Mouse (Mus musculus): ENCODE measurements around the gene Gm28230.
A peak's percentile ranks its signal among the peaks of the same experiment; 100 is the strongest.

Gene Gm28230

DNA sequence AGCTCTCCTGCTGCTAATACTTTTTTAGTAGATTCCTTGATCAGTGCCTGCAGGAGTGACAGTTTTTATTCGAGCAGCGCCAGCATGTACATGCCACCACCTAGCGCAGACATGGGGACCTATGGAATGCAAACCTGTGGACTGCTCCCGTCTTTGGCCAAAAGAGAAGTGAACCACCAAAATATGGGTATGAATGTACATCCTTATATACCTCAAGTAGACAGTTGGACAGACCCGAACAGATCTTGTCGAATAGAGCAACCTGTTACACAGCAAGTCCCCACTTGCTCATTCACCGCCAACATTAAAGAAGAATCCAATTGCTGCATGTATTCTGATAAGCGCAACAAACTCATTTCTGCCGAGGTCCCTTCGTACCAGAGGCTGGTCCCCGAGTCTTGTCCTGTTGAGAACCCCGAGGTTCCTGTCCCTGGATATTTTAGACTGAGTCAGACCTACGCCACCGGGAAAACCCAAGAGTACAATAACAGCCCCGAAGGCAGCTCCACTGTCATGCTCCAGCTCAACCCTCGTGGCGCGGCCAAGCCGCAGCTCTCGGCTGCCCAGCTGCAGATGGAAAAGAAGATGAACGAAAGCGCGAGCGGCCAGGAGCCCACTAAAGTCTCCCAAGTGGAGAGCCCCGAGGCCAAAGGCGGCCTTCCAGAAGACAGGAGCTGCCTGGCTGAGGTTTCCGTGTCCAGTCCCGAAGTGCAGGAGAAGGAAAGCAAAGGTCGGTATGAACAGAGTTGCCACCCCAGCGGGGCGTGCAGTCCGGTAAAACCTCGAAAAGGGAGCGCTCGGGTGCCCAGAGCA is 34.3 kb upstream of the Gm28230 start:
- DNase-seq: no peak

DNA sequence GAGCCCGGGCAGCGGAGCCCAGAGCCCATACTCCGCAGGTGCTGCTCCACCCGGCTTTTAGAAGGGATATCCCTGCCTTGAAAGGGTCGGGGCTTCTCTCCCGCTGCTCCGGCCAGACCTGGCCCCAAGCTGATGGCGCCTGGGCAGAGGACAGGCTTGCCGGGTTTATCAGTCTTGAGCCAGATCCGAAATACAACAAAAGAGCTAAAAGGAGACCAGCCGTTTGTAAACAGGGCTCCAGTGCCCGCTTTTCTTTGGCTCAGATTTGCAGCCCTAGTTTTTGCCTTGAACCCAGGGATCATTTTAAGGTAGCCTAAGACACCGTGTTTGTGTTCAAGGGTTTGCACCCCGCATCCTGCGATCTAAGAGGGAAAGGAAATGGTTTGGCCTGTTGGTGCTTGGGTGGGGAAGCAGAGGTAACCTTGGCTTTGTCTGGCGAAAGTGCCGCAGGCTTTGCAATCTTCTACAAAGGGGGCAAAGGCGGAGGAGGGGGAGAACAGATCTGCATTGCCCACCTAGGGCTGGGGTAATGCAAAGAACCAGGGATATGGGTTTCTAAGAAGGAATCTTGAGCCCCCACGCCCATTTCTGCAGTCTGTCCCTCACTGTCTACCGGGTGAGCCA is 33.6 kb upstream of the Gm28230 start:
- DNase-seq: no peak

DNA sequence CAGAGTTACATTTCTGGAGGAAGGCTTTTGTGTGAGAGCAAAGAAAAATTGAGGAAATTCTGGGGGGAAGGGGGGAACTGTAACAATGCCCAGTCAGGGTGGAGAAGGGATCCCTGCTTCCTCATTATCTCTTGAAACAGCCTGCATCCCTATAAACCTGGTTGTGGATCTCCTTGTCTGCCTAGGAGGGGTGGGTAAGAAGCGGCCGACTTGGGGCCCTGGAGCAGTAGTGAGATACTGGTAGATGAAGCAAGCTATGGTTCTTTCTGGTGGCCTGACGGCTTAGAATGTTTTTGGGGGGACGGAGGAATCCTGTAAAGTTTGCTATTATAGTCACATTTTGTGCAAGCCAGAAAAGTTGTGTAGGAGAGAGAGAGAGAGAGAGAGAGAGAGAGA is 33.1 kb upstream of the Gm28230 start:
- DNase-seq: no peak

DNA sequence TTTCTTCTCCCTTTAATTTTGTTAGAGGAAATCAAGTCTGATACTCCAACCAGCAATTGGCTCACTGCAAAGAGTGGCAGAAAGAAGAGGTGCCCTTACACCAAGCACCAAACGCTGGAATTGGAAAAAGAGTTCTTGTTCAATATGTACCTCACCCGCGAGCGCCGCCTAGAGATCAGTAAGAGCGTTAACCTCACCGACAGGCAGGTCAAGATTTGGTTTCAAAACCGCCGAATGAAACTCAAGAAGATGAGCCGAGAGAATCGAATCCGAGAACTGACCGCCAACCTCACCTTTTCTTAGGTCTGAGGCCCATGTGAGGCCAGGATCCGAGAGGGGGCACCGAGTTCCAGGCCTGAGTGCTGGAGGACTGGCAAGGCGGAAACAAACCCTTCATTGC is 32.5 kb upstream of the Gm28230 start:
- no peak for DNase-seq

DNA sequence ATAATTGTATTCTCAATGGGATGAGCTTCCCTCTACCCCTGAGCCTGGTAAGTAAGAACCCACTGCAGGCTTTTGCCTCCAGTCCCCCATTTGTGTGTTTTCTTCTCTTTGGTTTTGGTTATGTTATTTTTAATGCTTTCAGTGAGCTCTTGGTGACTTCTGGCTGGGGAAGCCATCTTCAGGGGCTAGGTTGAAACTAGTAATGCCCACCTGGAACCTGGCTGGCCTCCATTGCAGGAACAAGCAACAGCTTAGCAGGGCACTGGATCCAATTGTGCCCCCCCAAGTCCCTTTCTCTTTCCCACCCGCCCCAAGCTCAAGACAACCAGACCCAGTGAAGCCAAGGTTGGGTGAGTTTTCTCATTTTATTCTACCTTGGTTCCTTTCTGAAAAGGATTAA is 31.1 kb upstream of the Gm28230 start:
- no peak for DNase-seq

DNA sequence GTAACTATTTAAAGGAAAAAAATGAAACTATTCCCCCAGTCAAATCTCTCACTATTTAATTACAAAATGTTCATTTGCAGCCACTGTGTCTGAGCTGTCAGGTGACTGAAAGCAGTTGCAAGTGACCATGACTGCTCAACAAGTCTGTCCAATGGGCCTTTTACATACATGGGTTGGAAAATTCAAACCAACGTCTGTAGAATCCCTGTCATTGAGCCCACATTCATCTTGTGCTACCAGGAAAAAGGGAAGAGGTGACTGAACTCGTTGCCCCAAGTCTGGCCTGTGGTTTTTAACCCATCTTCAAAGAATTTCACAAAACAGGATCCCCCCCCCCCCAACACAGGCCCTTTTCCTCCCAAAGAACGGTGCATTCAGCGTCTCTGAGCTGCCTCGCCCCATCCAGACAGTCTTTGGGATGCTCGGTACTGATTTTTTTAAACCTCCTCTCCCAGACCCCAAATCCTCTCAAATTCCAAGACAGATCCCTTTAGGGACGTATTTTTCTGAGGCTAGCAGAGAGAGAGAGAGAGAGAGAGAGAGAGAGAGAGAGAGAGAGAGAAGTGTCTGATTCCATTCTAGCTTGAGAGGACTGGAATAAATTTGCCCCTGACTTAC is 30.6 kb upstream of the Gm28230 start:
- DNase-seq: no peak

DNA sequence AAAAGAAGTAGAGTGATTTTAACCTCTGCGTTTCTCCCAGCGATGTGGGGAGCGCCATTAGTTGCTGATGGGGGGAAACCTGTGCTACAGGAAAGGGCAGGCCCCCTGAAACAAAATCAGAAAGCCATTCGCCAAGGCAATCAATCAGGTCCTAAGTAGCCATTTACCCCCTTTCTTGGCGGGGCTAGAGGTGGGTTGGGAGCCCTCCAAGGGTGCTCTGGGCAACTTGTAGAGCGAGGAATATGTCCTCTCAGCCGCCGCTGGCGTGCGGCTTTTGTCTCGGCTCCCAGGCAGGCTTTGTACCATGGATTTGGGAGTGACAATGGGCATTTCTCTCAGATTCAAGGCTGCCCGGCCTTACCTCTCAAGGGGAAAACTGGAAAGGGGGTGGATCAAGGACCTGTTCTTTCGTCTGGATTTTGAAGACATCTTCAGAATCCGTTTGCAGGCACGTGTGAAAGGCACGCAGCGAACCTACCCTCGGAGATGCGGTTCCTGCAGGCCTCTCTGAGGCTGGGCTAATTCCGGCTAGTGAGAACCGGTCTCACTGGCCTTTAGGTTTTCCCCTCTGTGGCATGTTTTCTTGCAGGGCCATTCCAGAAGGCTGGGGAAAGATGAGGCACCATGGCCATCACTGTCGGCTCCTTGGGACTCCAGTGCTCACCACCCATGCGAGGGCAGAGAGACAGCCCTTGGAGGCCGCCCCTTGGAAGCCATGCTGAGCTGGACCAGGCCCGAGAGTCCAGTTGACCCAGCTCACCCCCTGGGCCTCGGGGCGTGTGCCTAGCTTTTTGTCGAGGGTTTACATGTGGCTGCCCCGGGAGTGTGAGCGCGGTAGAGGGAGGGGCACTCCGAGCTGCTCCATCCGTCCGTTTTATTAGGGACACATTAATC is 29.8 kb upstream of the Gm28230 start:
- no peak for DNase-seq

DNA sequence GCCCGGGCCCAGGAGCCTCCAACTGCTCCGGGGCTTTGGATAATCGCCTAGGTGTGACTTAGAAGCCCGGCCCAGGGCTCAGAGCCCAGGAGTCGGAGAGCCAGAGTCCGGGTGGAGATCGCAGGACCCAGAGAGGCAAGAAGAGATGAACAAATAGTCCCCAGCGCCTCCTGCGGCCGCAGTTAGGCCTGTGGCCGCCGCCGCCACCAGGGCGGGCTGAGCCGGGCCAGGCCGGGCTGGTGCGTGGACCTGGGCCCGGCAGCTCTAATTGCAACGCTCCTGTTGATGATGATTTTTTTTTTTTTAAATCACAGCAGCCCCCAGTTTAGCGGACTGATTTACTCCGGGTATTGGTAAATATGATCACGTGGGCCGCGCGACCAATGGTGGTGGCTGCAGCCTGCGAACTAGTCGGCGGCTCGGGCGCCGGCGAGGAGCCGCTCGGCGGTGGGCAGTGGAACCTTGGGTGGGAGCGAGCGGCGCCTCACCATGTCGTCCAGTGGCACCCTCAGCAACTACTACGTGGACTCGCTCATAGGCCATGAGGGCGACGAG is 28.9 kb upstream of the Gm28230 start, which contains the start of gene Hoxd9:
Hoxd9 (plus strand) TSS at position 161 of the 555 bp plus-strand sequence.
- DNase-seq: no peak

DNA sequence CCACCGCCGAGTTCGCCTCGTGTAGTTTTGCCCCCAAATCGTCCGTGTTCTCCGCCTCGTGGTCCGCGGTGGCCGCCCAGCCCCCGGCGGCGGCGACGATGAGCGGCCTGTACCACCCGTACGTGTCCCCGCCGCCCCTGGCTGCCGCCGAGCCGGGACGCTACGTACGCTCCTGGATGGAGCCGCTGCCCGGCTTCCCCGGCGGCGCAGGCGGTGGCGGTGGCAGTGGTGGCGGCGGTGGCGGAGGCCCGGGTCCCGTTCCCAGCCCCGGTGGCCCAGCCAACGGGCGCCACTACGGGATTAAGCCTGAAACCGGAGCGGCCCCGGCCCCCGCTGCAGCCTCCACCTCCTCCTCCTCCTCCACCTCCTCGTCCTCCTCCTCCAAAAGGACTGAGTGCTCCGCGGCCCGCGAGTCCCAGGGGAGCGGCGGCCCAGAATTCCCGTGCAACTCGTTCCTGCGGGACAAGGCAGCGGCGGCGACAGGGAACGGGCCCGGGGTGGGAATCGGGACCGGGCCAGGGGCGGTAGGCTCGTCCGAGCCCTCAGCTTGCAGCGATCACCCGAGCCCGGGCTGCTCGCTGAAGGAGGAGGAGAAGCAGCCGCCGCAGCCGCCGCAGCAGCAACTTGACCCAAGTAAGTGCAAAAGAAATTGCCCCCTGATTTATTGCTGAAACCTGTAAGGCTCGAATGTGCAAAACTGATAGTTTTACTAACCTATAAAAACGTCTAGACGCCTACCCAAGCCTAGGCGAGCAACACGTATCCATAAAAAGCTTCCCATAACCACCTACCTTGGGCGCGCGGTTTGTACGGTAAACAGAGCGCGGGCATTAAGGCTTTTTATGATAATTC is 28.1 kb upstream of the Gm28230 start:
- no peak for DNase-seq

DNA sequence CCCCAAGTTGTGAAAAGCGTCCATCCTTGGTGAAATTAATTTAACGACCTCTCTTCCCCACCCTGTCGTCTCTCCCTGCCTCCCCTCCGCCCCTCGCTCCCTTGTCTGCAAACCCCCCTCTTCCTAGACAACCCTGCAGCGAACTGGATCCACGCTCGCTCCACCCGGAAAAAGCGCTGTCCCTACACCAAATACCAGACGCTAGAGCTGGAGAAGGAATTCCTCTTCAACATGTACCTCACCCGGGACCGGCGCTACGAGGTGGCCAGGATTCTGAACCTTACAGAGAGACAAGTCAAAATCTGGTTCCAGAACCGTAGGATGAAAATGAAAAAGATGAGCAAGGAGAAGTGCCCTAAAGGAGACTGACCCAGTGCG is 27.5 kb upstream of the Gm28230 start:
- DNase-seq: no peak

DNA sequence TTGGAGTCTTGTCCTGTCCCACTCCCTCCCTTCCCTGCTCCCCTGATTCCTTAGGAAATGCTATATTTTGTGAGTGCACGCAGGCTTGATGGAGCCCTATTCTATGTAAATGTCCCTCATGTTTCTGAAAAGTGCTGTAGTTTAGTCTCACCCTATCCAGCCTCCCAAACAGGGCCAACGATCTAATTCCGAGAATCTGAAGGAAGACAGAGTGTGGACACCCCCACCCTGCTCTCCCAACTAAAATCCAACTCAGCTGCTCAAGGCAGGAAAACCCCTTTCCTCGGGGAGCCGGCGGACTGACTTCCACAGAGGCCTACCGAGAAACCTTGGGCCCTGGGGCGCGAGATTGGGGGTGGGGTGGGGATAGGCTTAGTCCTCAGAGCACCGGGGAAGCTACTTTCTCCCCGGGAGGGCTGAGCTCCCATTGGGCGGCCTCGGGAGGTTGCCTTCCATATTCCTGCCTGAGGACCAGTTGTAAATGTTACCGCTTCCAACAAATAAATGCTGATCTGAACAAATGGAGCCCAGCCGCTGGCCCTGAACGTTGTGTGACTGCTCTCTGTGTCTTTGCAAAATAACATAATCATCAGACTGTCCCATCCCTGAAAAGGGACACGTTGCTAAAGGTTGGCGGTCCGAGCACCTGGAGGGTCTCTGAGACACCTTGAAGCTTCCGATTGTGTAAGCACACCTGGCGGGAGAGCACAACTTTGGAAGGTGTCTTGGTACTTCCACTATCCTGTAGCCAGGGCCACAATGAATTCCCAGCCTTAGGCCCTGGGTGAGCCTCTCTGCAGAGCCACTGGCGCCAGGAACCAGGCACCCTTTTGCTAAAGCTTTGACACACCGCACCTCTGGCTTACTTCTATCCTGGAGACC is 26.6 kb upstream of the Gm28230 start:
- no peak for DNase-seq

DNA sequence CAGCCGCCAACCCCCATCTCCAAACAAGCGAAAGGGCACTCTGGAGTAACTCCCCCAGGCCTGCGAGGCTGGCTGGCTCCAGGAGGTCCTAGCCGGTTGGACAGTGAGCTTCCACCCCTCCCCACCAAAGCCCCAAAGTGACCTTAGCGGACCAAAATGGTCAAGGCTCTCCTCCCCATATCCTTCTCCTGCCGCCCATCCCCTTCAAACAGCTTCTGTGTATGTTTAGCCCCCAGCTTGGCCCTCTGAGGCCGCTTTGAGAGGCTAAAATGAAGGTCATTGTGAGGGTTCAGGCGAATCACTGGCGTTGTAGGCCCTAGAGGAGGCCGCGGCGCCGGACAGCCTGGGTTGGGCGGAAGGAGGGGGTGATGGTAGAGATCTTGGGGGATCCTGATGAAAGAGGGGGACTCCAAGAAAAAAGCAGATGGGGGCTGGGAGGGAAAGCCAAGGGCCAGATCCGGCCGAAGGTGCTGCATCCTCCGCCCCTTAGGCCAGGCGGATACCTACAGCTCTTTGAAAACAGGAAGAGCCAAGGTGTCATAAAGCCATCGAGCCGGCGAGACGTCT is 25.9 kb upstream of the Gm28230 start:
- no peak for DNase-seq

DNA sequence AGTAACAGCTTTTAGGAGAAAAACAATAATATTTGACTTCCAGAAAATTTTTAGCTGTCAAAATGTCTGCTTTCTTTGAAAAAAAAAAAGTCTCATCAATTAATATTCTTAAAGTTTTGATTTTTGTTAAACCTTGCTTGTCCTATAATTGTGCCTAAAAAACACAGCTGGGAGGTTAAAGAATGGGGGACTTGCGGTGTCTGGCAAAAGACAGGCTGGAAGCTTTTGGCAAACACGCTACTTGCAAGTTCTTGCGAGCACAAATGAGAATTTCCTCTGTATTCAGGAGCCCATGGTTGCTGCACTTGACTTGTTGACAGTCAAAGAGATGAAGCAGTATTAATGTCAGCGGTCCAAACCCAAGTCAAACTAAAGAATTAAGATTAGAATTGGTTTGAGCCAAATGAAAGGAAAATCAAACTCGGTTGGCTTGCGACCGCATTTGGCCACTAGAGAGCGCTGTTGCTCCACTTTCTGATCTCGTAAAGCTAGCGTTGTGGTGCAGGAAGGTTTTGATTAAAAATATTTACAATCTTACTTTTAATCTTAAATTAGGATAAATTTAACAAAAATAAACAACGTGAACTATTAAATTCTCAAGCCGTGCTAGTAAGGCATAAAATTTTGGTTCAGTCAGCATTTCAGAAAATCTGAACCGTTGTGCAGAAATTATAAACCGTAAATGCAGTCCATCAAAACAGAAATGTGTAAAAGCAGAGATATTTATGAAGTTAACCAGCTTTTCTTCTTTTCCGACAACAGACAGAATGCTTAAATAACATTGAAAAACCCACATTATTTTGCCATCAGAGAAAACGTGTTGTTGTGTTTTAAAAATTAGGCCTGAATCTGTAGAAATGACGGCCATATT is 24.3 kb upstream of the Gm28230 start:
- peak; percentile 81 for DNase-seq

DNA sequence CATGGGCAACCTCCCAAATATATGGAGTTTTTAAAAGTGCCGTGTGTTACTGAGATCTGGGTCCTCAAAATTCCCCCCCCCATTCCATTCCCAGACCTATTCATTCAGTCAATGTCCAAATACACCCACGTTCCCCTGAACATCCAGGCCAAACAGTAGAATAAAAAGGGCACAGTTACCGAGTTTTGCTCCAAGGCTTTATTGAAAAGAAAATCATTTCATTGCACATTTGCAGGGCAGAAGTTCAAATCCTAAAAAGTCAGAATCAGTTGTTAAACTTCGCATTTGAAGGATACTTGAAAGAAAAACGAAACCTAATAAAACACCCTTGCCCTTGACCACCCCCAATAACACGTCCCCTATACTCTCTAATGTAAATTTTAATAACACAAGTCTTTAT is 23.7 kb upstream of the Gm28230 start:
- no peak for DNase-seq

DNA sequence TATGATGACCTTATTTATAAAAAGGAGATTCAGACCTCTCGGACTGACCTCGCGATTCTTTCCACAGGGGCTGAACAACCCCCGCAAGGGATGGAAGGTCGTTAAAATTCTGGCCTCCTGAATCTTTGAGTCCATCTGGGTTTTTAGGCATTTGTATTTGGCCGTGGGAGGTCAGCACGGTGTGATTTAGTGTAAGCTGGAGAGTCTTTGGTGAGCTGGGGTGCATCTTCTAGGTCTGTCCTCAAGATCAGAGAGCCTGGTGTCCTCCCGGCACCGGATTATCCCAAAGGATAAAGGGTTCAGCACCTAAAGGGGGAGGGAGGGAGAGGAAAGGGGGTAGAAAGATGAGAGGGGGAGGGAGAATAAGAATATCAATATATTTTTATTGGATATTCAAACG is 23.2 kb upstream of the Gm28230 start:
- DNase-seq: no peak

DNA sequence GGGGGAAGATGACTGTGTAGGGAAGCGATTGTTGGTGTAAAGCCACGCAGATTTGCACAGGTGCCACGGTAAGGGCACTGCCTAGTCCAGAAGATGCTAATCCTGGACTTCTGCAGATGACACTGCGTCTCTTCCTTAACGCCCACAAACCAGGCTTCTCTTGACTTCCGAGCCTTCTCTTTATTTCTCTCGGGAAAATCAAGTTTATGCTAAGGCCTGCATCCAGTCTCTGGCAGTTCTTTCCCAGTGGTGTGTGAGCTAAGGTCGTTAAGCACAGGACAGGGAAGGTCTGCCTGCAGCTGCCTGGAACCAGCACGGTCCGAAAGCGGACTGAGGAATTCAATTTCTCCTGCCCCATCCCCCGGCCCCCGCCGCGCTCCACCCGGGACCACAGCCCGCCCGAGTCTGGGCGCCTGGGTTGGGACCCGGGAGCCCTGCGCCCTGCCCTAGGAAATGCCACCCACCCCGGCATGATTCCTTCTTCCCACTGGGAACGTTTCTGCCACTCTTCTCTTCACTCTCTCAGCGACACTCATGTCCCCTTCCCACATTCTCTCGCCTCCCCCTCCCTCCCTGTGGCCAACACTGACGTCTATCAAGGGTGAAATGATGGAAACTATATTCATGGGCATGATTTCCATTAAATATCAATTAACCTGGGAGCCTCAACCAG is 22.7 kb upstream of the Gm28230 start:
- no peak for DNase-seq

DNA sequence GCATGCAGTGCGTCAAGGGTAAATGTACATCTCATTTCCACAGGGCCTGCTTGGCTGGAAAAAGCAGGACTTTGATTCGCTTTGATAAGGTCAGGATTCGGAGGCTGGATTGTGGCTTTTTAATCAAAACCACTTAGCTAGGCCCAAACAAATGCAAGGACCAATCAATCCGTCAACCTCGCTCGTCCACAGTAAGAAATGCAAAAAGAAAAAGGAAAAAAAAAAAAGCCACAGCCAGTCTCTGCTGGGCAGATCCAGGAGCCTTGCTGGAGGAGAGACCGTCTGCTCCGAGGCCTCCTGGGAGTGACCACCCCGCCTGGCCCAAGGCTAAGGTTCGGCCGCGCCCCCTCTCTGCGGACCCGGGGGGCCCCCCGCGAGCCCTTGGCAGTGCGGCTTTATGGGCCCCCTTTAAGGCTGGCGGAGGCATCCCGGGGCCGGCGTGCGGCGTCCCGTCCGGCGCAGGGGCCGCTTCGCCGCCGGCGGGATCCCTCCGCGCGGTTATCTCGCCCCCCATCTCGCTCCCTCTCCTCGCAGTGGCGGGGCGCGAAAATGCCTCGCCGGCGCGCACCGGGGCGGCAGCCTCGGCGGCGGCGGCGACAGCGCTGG is 22.0 kb upstream of the Gm28230 start, which contains the start of gene Hoxd8:
Hoxd8 (plus strand) TSS at position 223 of the 606 bp plus-strand sequence.
- peak; percentile 35 for DNase-seq

DNA sequence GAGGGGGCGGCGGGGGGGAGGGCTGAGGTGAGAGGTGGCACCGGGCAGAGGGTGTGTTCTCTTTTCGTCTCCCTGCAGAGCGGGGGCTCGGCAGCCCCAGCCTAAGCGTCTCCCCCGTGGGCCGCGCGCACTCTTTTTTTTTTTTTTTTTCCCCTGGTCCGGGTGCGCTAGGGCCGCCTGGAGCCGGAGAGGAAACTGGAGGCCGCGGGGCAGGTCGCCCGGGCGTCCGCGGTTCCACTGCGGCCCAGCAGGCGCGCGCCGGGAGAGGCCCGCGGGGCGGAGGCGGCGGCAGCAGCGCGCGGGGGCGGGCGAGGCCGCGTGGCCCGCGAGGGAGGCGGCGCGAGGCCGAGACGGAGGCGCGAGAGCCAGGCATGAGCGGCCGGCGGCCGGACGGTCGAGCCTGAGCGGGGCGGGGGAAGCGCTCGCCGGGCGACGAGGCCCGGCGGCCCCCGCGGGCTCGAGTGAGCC is 21.5 kb upstream of the Gm28230 start:
- DNase-seq: no peak

Measured in lung, postnatal 10 days (tissue).